Mouse (Mus musculus): ENCODE measurements around the gene Sfxn3. TPM values are rescaled to one million over a fixed set of nuclear protein-coding genes. Genes with fewer than 3 reads are reported as not detected.

Sfxn3 gene
- polyA plus RNA-seq, 1 experiment: 29.2 TPM

GRCm38 (mm10) chr19:45048644-45049365 lies 1.5 kb downstream of the Sfxn3 start:
- peaks cover 42% of the 10 kb centered on the region for H3K36me3 ChIP-seq (ENCODE audit: control insufficient read depth, insufficient read depth)
- peak overlapping the region; percentile 68 for H3K4me3 ChIP-seq (ENCODE audit: insufficient read depth, poor library complexity, severe bottlenecking)
- H3ac ChIP-seq (ENCODE audit: control insufficient read depth, insufficient read length, low read depth): peak overlapping the region; percentile 75
- no peak for TF ChIP-seq MYOD1 (IDR thresholded peaks at IDR 0.05; ENCODE audit: control insufficient read depth, insufficient read length, low read depth)
- no peak for TF ChIP-seq USF1 (IDR thresholded peaks at IDR 0.05; ENCODE audit: low read depth)
- no peak for TF ChIP-seq CEBPB (IDR thresholded peaks at IDR 0.05; ENCODE audit: low read depth)
- no peak for TF ChIP-seq MAX (IDR thresholded peaks at IDR 0.05)
- TF ChIP-seq FOSL1 (IDR thresholded peaks at IDR 0.05; ENCODE audit: insufficient read depth, low read length, poor library complexity, severe bottlenecking): no peak
- no peaks in the 10 kb centered on the region for H3K27me3 ChIP-seq (ENCODE audit: control insufficient read depth, insufficient read depth, insufficient read length)
- peaks cover 36% of the 10 kb centered on the region for H3K79me2 ChIP-seq (ENCODE audit: control insufficient read depth, insufficient read depth)
- H3K79me3 ChIP-seq (ENCODE audit: low read depth): peaks cover 10% of the 10 kb centered on the region

GRCm38 (mm10) chr19:45049523-45049922 lies 2.2 kb downstream of the Sfxn3 start:
- TF ChIP-seq MYOG (IDR thresholded peaks at IDR 0.05; ENCODE audit: control insufficient read depth, extremely low read depth, insufficient read length) (no peak), MAX (IDR thresholded peaks at IDR 0.05) (no peak), MYOD1 (IDR thresholded peaks at IDR 0.05; ENCODE audit: control insufficient read depth, insufficient read length, low read depth) (no peak), CTCF (IDR thresholded peaks at IDR 0.05; ENCODE audit: control insufficient read depth, insufficient read depth, insufficient read length) (no peak), CEBPB (IDR thresholded peaks at IDR 0.05; ENCODE audit: low read depth) (no peak), USF1 (IDR thresholded peaks at IDR 0.05; ENCODE audit: low read depth) (no peak), FOSL1 (IDR thresholded peaks at IDR 0.05; ENCODE audit: insufficient read depth, low read length, poor library complexity, severe bottlenecking) (no peak)
- no peak overlapping the region for H3K4me3 ChIP-seq (ENCODE audit: insufficient read depth, poor library complexity, severe bottlenecking)
- H3K36me3 ChIP-seq (ENCODE audit: control insufficient read depth, insufficient read depth): peaks cover 48% of the 10 kb centered on the region
- H3K79me2 ChIP-seq (ENCODE audit: control insufficient read depth, insufficient read depth): peaks cover 36% of the 10 kb centered on the region
- peaks cover 10% of the 10 kb centered on the region for H3K79me3 ChIP-seq (ENCODE audit: low read depth)
- no peaks in the 10 kb centered on the region for H3K27me3 ChIP-seq (ENCODE audit: control insufficient read depth, insufficient read depth, insufficient read length)
- no peak overlapping the region for H3ac ChIP-seq (ENCODE audit: control insufficient read depth, insufficient read length, low read depth)

- Histone ChIP-seq H3K27me3 (ENCODE audit: control insufficient read depth, insufficient read depth, insufficient read length) (no peaks in the 10 kb centered on the region), H3K79me3 (ENCODE audit: low read depth) (peaks cover 10% of the 10 kb centered on the region), H3ac (ENCODE audit: control insufficient read depth, insufficient read length, low read depth) (no peak overlapping the region), H3K36me3 (ENCODE audit: control insufficient read depth, insufficient read depth) (peaks cover 50% of the 10 kb centered on the region), H3K79me2 (ENCODE audit: control insufficient read depth, insufficient read depth) (peaks cover 32% of the 10 kb centered on the region), H3K4me3 (ENCODE audit: insufficient read depth, poor library complexity, severe bottlenecking) (no peak overlapping the region)
- TF ChIP-seq MYOD1 (IDR thresholded peaks at IDR 0.05; ENCODE audit: control insufficient read depth, insufficient read length, low read depth): no peak
- TF ChIP-seq USF1 (IDR thresholded peaks at IDR 0.05; ENCODE audit: low read depth): no peak
- TF ChIP-seq CTCF (IDR thresholded peaks at IDR 0.05; ENCODE audit: control insufficient read depth, insufficient read depth, insufficient read length): no peak
- no peak for TF ChIP-seq MYOG (IDR thresholded peaks at IDR 0.05; ENCODE audit: control insufficient read depth, extremely low read depth, insufficient read length)
- no peak for TF ChIP-seq FOSL1 (IDR thresholded peaks at IDR 0.05; ENCODE audit: insufficient read depth, low read length, poor library complexity, severe bottlenecking)
Observed at GRCm38 (mm10) chr19:45053451-45053850, 6.1 kb downstream of the Sfxn3 start.

- Histone ChIP-seq H3K4me3 (ENCODE audit: insufficient read depth, poor library complexity, severe bottlenecking) (no peak overlapping the region), H3K79me3 (ENCODE audit: low read depth) (no peaks in the 10 kb centered on the region), H3K27me3 (ENCODE audit: control insufficient read depth, insufficient read depth, insufficient read length) (no peaks in the 10 kb centered on the region), H3K79me2 (ENCODE audit: control insufficient read depth, insufficient read depth) (peaks cover 21% of the 10 kb centered on the region), H3ac (ENCODE audit: control insufficient read depth, insufficient read length, low read depth) (no peak overlapping the region), H3K36me3 (ENCODE audit: control insufficient read depth, insufficient read depth) (peaks cover 38% of the 10 kb centered on the region)
- TF ChIP-seq MYOG (IDR thresholded peaks at IDR 0.05; ENCODE audit: control insufficient read depth, extremely low read depth, insufficient read length): no peak
- no peak for TF ChIP-seq CEBPB (IDR thresholded peaks at IDR 0.05; ENCODE audit: low read depth)
- peak; percentile 63 for TF ChIP-seq FOSL1 (IDR thresholded peaks at IDR 0.05; ENCODE audit: insufficient read depth, low read length, poor library complexity, severe bottlenecking)
Observed at GRCm38 (mm10) chr19:45054892-45055690, 7.8 kb downstream of the Sfxn3 start.

GRCm38 (mm10) chr19:45056364-45056763 lies 9.1 kb downstream of the Sfxn3 start:
- Histone ChIP-seq H3K79me3 (ENCODE audit: low read depth) (no peaks in the 10 kb centered on the region), H3K79me2 (ENCODE audit: control insufficient read depth, insufficient read depth) (peaks cover 9% of the 10 kb centered on the region), H3K4me3 (ENCODE audit: insufficient read depth, poor library complexity, severe bottlenecking) (no peak overlapping the region), H3K36me3 (ENCODE audit: control insufficient read depth, insufficient read depth) (peaks cover 28% of the 10 kb centered on the region), H3ac (ENCODE audit: control insufficient read depth, insufficient read length, low read depth) (no peak overlapping the region), H3K27me3 (ENCODE audit: control insufficient read depth, insufficient read depth, insufficient read length) (no peaks in the 10 kb centered on the region)
- TF ChIP-seq CEBPB (IDR thresholded peaks at IDR 0.05; ENCODE audit: low read depth) (no peak), MYOD1 (IDR thresholded peaks at IDR 0.05; ENCODE audit: control insufficient read depth, insufficient read length, low read depth) (no peak), CTCF (IDR thresholded peaks at IDR 0.05; ENCODE audit: control insufficient read depth, insufficient read depth, insufficient read length) (no peak), MYOG (IDR thresholded peaks at IDR 0.05; ENCODE audit: control insufficient read depth, extremely low read depth, insufficient read length) (no peak), USF1 (IDR thresholded peaks at IDR 0.05; ENCODE audit: low read depth) (no peak), MAX (IDR thresholded peaks at IDR 0.05) (no peak), FOSL1 (IDR thresholded peaks at IDR 0.05; ENCODE audit: insufficient read depth, low read length, poor library complexity, severe bottlenecking) (no peak)
